Comparison of ENCODE assay signal across 19 mouse cellular contexts in the genomic region with DNA sequence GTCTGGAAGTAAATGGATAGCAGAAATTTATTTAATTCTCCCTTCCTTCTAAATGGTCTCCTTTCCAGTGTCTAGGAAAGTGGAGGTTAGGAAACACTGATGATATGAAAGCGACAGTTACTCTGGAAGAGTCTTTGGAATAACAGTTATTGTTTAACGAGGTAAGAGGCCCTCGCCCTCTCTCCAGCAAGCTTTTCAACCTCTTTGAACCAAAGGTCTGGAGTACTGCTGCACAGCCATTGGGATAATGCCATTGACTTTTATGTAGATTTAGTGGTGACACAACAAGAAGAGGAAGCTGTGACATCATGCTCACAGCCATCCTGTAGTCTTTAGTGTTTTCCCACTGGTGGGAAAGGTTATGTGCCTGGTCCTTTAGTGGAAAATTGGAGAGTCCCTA.
A peak's percentile ranks its signal among the peaks of the same experiment; 100 is the strongest.
DNase-seq lines count a peak whose midpoint lies in the region; ATAC-seq and TF ChIP-seq lines count a peak whose summit lies in the region.
"Had no signal": no experiment of that assay in that cellular context is flagged by ENCODE, and none has a peak within 500 bp of the region (broad histone marks: within the 10 kb centered on the region; RNA-seq: fewer than 3 reads in every experiment).

No protein-coding gene starts in this region.

- no peaks in the 10 kb centered on the region for H3K9me3 ChIP-seq in kidney, embryonic 16.5 days (ENCODE audit: low read length)
- H3K9me3 ChIP-seq: forebrain, embryonic 15.5 days; heart, embryonic 10.5 days; heart, embryonic 15.5 days; hindbrain, embryonic 13.5 days had no signal

- no peaks in the 10 kb centered on the region for H3K36me3 ChIP-seq in kidney, adult 2 months (ENCODE audit: control insufficient read depth, insufficient read depth, low read length)
- H3K36me3 ChIP-seq in kidney, embryonic 16.5 days (ENCODE audit: insufficient read depth, low read length): no peaks in the 10 kb centered on the region
- no peaks in the 10 kb centered on the region for H3K36me3 ChIP-seq in liver, adult 2 months (ENCODE audit: control insufficient read depth, insufficient read depth, low read length)
- H3K36me3 ChIP-seq: forebrain, embryonic 15.5 days; heart, embryonic 10.5 days; heart, embryonic 15.5 days; hindbrain, embryonic 13.5 days had no signal

- no peak for TF ChIP-seq POLR2A in kidney, adult 2 months (IDR thresholded peaks at IDR 0.05; ENCODE audit: low read depth, low read length)
- no peak for TF ChIP-seq POLR2A in liver, adult 2 months (IDR thresholded peaks at IDR 0.05; ENCODE audit: extremely low read depth, insufficient read depth, low read length)

- WGBS in kidney, adult 2 months: 58% methylated on average over 3 of the region's 3 CpGs
- WGBS in kidney, embryonic 16.5 days: 77% methylated on average over 3 of the region's 3 CpGs
- WGBS in liver, adult 2 months: 62% methylated on average over 3 of the region's 3 CpGs

- no peak overlapping the region for H3K9ac ChIP-seq in kidney, embryonic 16.5 days (replicated peaks; ENCODE audit: low read length)
- no peak overlapping the region for H3K9ac ChIP-seq in liver, adult 2 months (ENCODE audit: low read depth, low read length)
- H3K9ac ChIP-seq: forebrain, embryonic 15.5 days; heart, embryonic 15.5 days; hindbrain, embryonic 13.5 days had no signal

- H3K79me2 ChIP-seq in liver, adult 2 months (ENCODE audit: control insufficient read depth, insufficient read depth, low read length): no peaks in the 10 kb centered on the region

- no peak overlapping the region for H3K4me3 ChIP-seq in kidney, adult 2 months (ENCODE audit: insufficient read depth, low read depth, low read length)
- H3K4me3 ChIP-seq in kidney, embryonic 16.5 days (ENCODE audit: low read length): no peak overlapping the region
- H3K4me3 ChIP-seq in liver, adult 2 months (ENCODE audit: insufficient read depth, low read depth, low read length): no peak overlapping the region
- H3K4me3 ChIP-seq: erythroblast, embryonic 14.5 days; forebrain, embryonic 15.5 days; heart, embryonic 10.5 days; heart, embryonic 15.5 days; hindbrain, embryonic 13.5 days had no signal

- TF ChIP-seq CTCF in kidney, adult 2 months (conservative IDR thresholded peaks at IDR 0.05; ENCODE audit: insufficient read depth, insufficient read length, low read depth, low read length): no peak
- no peak for TF ChIP-seq CTCF in liver, adult 2 months (IDR thresholded peaks at IDR 0.05; ENCODE audit: low read depth, low read length)

- no peak for ATAC-seq in kidney, embryonic 16.5 days (ENCODE audit: low FRiP score, low TSS enrichment)
- ATAC-seq: forebrain, embryonic 15.5 days had no signal

- H3K4me2 ChIP-seq in kidney, embryonic 16.5 days (replicated peaks; ENCODE audit: low read depth, low read length): no peak overlapping the region
- H3K4me2 ChIP-seq: forebrain, embryonic 15.5 days; heart, embryonic 15.5 days; hindbrain, embryonic 13.5 days had no signal

- no peaks in the 10 kb centered on the region for H3K27me3 ChIP-seq in kidney, adult 2 months (replicated peaks; ENCODE audit: control insufficient read depth, insufficient read depth, low read length)
- H3K27me3 ChIP-seq in kidney, embryonic 16.5 days (ENCODE audit: insufficient read depth, low read length): no peaks in the 10 kb centered on the region
- no peaks in the 10 kb centered on the region for H3K27me3 ChIP-seq in liver, adult 2 months (ENCODE audit: control insufficient read depth, insufficient read depth, low read length)
- H3K27me3 ChIP-seq: forebrain, embryonic 15.5 days; heart, embryonic 15.5 days; hindbrain, embryonic 13.5 days had no signal

- peak; percentile 81 for DNase-seq in kidney, adult 2 months
- DNase-seq in liver, adult 2 months (ENCODE audit: extremely low read depth, low read depth, low spot score): peak; percentile 52
- DNase-seq in liver: no peak
- DNase-seq in kidney, postnatal 25 days: peak; percentile 36 to 58
- no peak for DNase-seq in right cerebral cortex, postnatal 36 days (ENCODE audit: low spot score in 2 of 2)
- DNase-seq: adrenal gland, adult 2 months; adrenal gland, postnatal 25 days; cerebellum, adult 18-20 months; cerebellum, adult 9-11 months; cerebellum, postnatal 36 days; gastrocnemius, postnatal 36 days; heart, adult 18-20 months; heart, postnatal 14 days had no signal

- peaks cover 12% of the 10 kb centered on the region; the same call in 1 of the 2 replicates for H3K4me1 ChIP-seq in kidney, adult 2 months (ENCODE audit: control insufficient read depth, insufficient read depth, low read length)
- no peaks in the 10 kb centered on the region for H3K4me1 ChIP-seq in kidney, embryonic 16.5 days (ENCODE audit: insufficient read depth, low read length)
- H3K4me1 ChIP-seq in liver, adult 2 months (ENCODE audit: control insufficient read depth, insufficient read depth, low read length): peaks cover 3% of the 10 kb centered on the region
- H3K4me1 ChIP-seq: forebrain, embryonic 15.5 days; heart, embryonic 10.5 days; heart, embryonic 15.5 days; hindbrain, embryonic 13.5 days had no signal

- peak overlapping the region; percentile 95 for H3K27ac ChIP-seq in kidney, adult 2 months (ENCODE audit: insufficient read depth, low read depth, low read length)
- no peak overlapping the region for H3K27ac ChIP-seq in kidney, embryonic 16.5 days (ENCODE audit: low read length)
- H3K27ac ChIP-seq in liver, adult 2 months (replicated peaks; ENCODE audit: insufficient read depth, low read depth, low read length): no peak overlapping the region
- H3K27ac ChIP-seq: forebrain, embryonic 15.5 days; heart, embryonic 10.5 days; heart, embryonic 15.5 days; hindbrain, embryonic 13.5 days had no signal

Comparison
In these comparisons a context has a peak if more than half of its experiments do, and no peak if none do; other contexts are left out.
1. DNase-seq: peak in kidney, adult 2 months (single experiment), liver, adult 2 months (single experiment) and kidney, postnatal 25 days (2 of 2); none in liver (single experiment) and right cerebral cortex, postnatal 36 days (0 of 2).